Mouse (Mus musculus): Measurements from ENCODE around the gene Cdc42ep2. TPM values are rescaled to one million over a fixed set of nuclear protein-coding genes. Genes with fewer than 3 reads are reported as not detected.
A peak's percentile ranks its signal among the peaks of the same experiment; 100 is the strongest.

Cdc42ep2 gene
- polyA plus RNA-seq, 1 experiment, result 16.2 TPM

GRCm38 (mm10) chr19:5945027-5945426 is 20.4 kb upstream of the Cdc42ep2 start:
- peaks cover 3% of the 10 kb centered on the region for H3K36me3 ChIP-seq (ENCODE audit: control insufficient read depth, insufficient read depth)
- peak overlapping the region; percentile 83 for H3K4me2 ChIP-seq (ENCODE audit: low read depth)
- TF ChIP-seq MAX (IDR thresholded peaks at IDR 0.05; ENCODE audit: low read depth) (no peak), MYOG (IDR thresholded peaks at IDR 0.05; ENCODE audit: control insufficient read depth in 1 of 3, insufficient read depth in 1 of 3, insufficient read length in 2 of 3, low read depth in 2 of 3) (peak in 1 of 3 experiments; percentile 70), CEBPB (IDR thresholded peaks at IDR 0.05; ENCODE audit: insufficient read depth, poor library complexity, severe bottlenecking) (peak; percentile 87), TCF3 (IDR thresholded peaks at IDR 0.05; ENCODE audit: insufficient read length, low read depth) (peak; percentile 1), USF1 (IDR thresholded peaks at IDR 0.05; ENCODE audit: low read depth) (no peak), MYOD1 (IDR thresholded peaks at IDR 0.05; ENCODE audit: control insufficient read depth in 1 of 3, insufficient read length in 2 of 3, low read depth in 2 of 3) (peak in 1 of 3 experiments; percentile 40), REST (IDR thresholded peaks at IDR 0.05; ENCODE audit: insufficient read depth, insufficient read length) (no peak), POLR2A (IDR thresholded peaks at IDR 0.05; ENCODE audit: insufficient read length, low read depth) (peak; percentile 25), POLR2AphosphoS2 (IDR thresholded peaks at IDR 0.05; ENCODE audit: insufficient read length, low read depth) (no peak)

GRCm38 (mm10) chr19:5944145-5944544 is 19.5 kb upstream of the Cdc42ep2 start:
- TF ChIP-seq CEBPB (IDR thresholded peaks at IDR 0.05; ENCODE audit: insufficient read depth, poor library complexity, severe bottlenecking), result peak; percentile 31; the same call in 1 of the 2 replicates
- no peak for TF ChIP-seq E2F4 (IDR thresholded peaks at IDR 0.05; ENCODE audit: insufficient read depth)
- peak; percentile 30 to 95 (median 95) for TF ChIP-seq MYOG (IDR thresholded peaks at IDR 0.05; ENCODE audit: control insufficient read depth in 1 of 3, insufficient read depth in 1 of 3, insufficient read length in 2 of 3, low read depth in 2 of 3)
- TF ChIP-seq MYOD1 (IDR thresholded peaks at IDR 0.05; ENCODE audit: control insufficient read depth in 1 of 3, insufficient read length in 2 of 3, low read depth in 2 of 3), result peak; percentile 38 to 88 (median 61)
- peak; percentile 78 for TF ChIP-seq TCF12 (IDR thresholded peaks at IDR 0.05; ENCODE audit: insufficient read depth, poor library complexity, severe bottlenecking)
- no peak for TF ChIP-seq POLR2AphosphoS2 (IDR thresholded peaks at IDR 0.05; ENCODE audit: insufficient read length, low read depth)
- no peak overlapping the region for H3K4me3 ChIP-seq
- peak overlapping the region; percentile 83 for H3K4me2 ChIP-seq (ENCODE audit: low read depth)
- H3K36me3 ChIP-seq (ENCODE audit: control insufficient read depth, insufficient read depth), result no peaks in the 10 kb centered on the region
- no peaks in the 10 kb centered on the region for H3K27me3 ChIP-seq (ENCODE audit: control insufficient read depth, insufficient read depth, insufficient read length)
- no peak overlapping the region for H3ac ChIP-seq (ENCODE audit: control insufficient read depth, insufficient read length)
- H3K79me2 ChIP-seq (ENCODE audit: control insufficient read depth, insufficient read depth), result no peaks in the 10 kb centered on the region

More at GRCm38 (mm10) chr19:5945027-5945426, 20.4 kb upstream of the Cdc42ep2 start:
- Histone ChIP-seq H3ac (ENCODE audit: control insufficient read depth, insufficient read length) (no peak overlapping the region), H3K4me3 (no peak overlapping the region), H3K79me2 (ENCODE audit: control insufficient read depth, insufficient read depth) (no peaks in the 10 kb centered on the region), H3K27me3 (ENCODE audit: control insufficient read depth, insufficient read depth, insufficient read length) (no peaks in the 10 kb centered on the region)

GRCm38 (mm10) chr19:5943404-5943803 is 18.8 kb upstream of the Cdc42ep2 start:
- no peaks in the 10 kb centered on the region for H3K36me3 ChIP-seq (ENCODE audit: control insufficient read depth, insufficient read depth)
- no peak overlapping the region for H3ac ChIP-seq (ENCODE audit: control insufficient read depth, insufficient read length)
- no peaks in the 10 kb centered on the region for H3K79me2 ChIP-seq (ENCODE audit: control insufficient read depth, insufficient read depth)
- no peak overlapping the region for H3K4me2 ChIP-seq (ENCODE audit: low read depth)
- no peak overlapping the region for H3K4me3 ChIP-seq
- H3K27me3 ChIP-seq (ENCODE audit: control insufficient read depth, insufficient read depth, insufficient read length), result no peaks in the 10 kb centered on the region
- no peak for TF ChIP-seq USF1 (IDR thresholded peaks at IDR 0.05; ENCODE audit: low read depth)
- no peak for TF ChIP-seq POLR2AphosphoS2 (IDR thresholded peaks at IDR 0.05; ENCODE audit: insufficient read length, low read depth)
- TF ChIP-seq CEBPB (IDR thresholded peaks at IDR 0.05; ENCODE audit: insufficient read depth, poor library complexity, severe bottlenecking), result no peak
- no peak for TF ChIP-seq TCF12 (IDR thresholded peaks at IDR 0.05; ENCODE audit: insufficient read depth, poor library complexity, severe bottlenecking)
- no peak for TF ChIP-seq REST (IDR thresholded peaks at IDR 0.05; ENCODE audit: insufficient read depth, insufficient read length)
- TF ChIP-seq POLR2A (IDR thresholded peaks at IDR 0.05; ENCODE audit: insufficient read length, low read depth), result no peak
- TF ChIP-seq E2F4 (IDR thresholded peaks at IDR 0.05; ENCODE audit: insufficient read depth), result no peak
- no peak for TF ChIP-seq MYOG (IDR thresholded peaks at IDR 0.05; ENCODE audit: control insufficient read depth in 1 of 3, insufficient read depth in 1 of 3, insufficient read length in 2 of 3, low read depth in 2 of 3)
- no peak for TF ChIP-seq SRF (IDR thresholded peaks at IDR 0.05; ENCODE audit: control insufficient read depth, insufficient read length, low read depth)

GRCm38 (mm10) chr19:5942581-5942980 is 18.0 kb upstream of the Cdc42ep2 start:
- no peak overlapping the region for H3K4me3 ChIP-seq
- no peak overlapping the region for H3ac ChIP-seq (ENCODE audit: control insufficient read depth, insufficient read length)

GRCm38 (mm10) chr19:5940656-5941055 is 16.0 kb upstream of the Cdc42ep2 start:
- Histone ChIP-seq H3ac (ENCODE audit: control insufficient read depth, insufficient read length) (no peak overlapping the region), H3K4me3 (no peak overlapping the region), H3K79me2 (ENCODE audit: control insufficient read depth, insufficient read depth) (no peaks in the 10 kb centered on the region), H3K36me3 (ENCODE audit: control insufficient read depth, insufficient read depth) (no peaks in the 10 kb centered on the region), H3K4me2 (ENCODE audit: low read depth) (peak overlapping the region; percentile 61), H3K27me3 (ENCODE audit: control insufficient read depth, insufficient read depth, insufficient read length) (no peaks in the 10 kb centered on the region)
- TF ChIP-seq SRF (IDR thresholded peaks at IDR 0.05; ENCODE audit: control insufficient read depth, insufficient read length, low read depth) (no peak), POLR2A (IDR thresholded peaks at IDR 0.05; ENCODE audit: insufficient read length, low read depth) (no peak), MYOD1 (IDR thresholded peaks at IDR 0.05; ENCODE audit: control insufficient read depth in 1 of 3, insufficient read length in 2 of 3, low read depth in 2 of 3) (no peak), REST (IDR thresholded peaks at IDR 0.05; ENCODE audit: insufficient read depth, insufficient read length) (no peak), CEBPB (IDR thresholded peaks at IDR 0.05; ENCODE audit: insufficient read depth, poor library complexity, severe bottlenecking) (no peak), MAX (IDR thresholded peaks at IDR 0.05; ENCODE audit: low read depth) (no peak), MYOG (IDR thresholded peaks at IDR 0.05; ENCODE audit: control insufficient read depth in 1 of 3, insufficient read depth in 1 of 3, insufficient read length in 2 of 3, low read depth in 2 of 3) (no peak), POLR2AphosphoS2 (IDR thresholded peaks at IDR 0.05; ENCODE audit: insufficient read length, low read depth) (no peak), USF1 (IDR thresholded peaks at IDR 0.05; ENCODE audit: low read depth) (no peak), TCF3 (IDR thresholded peaks at IDR 0.05; ENCODE audit: insufficient read length, low read depth) (no peak), E2F4 (IDR thresholded peaks at IDR 0.05; ENCODE audit: insufficient read depth) (no peak)

More at GRCm38 (mm10) chr19:5942581-5942980, 18.0 kb upstream of the Cdc42ep2 start:
- H3K27me3 ChIP-seq (ENCODE audit: control insufficient read depth, insufficient read depth, insufficient read length), result no peaks in the 10 kb centered on the region
- H3K4me2 ChIP-seq (ENCODE audit: low read depth), result peak overlapping the region; percentile 12
- no peaks in the 10 kb centered on the region for H3K36me3 ChIP-seq (ENCODE audit: control insufficient read depth, insufficient read depth)
- peak; percentile 56 to 88 (median 80) for TF ChIP-seq MYOD1 (IDR thresholded peaks at IDR 0.05; ENCODE audit: control insufficient read depth in 1 of 3, insufficient read length in 2 of 3, low read depth in 2 of 3)
- peak; percentile 16 for TF ChIP-seq TCF3 (IDR thresholded peaks at IDR 0.05; ENCODE audit: insufficient read length, low read depth)
- no peak for TF ChIP-seq SRF (IDR thresholded peaks at IDR 0.05; ENCODE audit: control insufficient read depth, insufficient read length, low read depth)
- TF ChIP-seq MYOG (IDR thresholded peaks at IDR 0.05; ENCODE audit: control insufficient read depth in 1 of 3, insufficient read depth in 1 of 3, insufficient read length in 2 of 3, low read depth in 2 of 3), result peak in 2 of 3 experiments; percentile 38 to 70
- TF ChIP-seq TCF12 (IDR thresholded peaks at IDR 0.05; ENCODE audit: insufficient read depth, poor library complexity, severe bottlenecking), result no peak
- TF ChIP-seq POLR2A (IDR thresholded peaks at IDR 0.05; ENCODE audit: insufficient read length, low read depth), result no peak
- no peak for TF ChIP-seq MAX (IDR thresholded peaks at IDR 0.05; ENCODE audit: low read depth)
- no peak for TF ChIP-seq REST (IDR thresholded peaks at IDR 0.05; ENCODE audit: insufficient read depth, insufficient read length)
- no peaks in the 10 kb centered on the region for H3K79me2 ChIP-seq (ENCODE audit: control insufficient read depth, insufficient read depth)
